Mouse (Mus musculus): ENCODE measurements at regions not wholly inside any gene's neighbourhood (a gene's known extent, or its start where the extent isn't known, plus 50 kb on each side); places are given as distances from the start of the nearest gene placed in this dataset.

- TF ChIP-seq POLR2A (IDR thresholded peaks at IDR 0.05; ENCODE audit: low read depth, low read length) (no peak), CTCF (IDR thresholded peaks at IDR 0.05; ENCODE audit: borderline replicate concordance, insufficient read depth, low read length) (no peak)
These were observed 127.7 kb downstream of the Utp18 start for GRCm38 (mm10) chr11:93757825-93758224.

All from embryonic fibroblast, embryonic 13.5 days (primary cell).